Mouse (Mus musculus) adrenal gland, postnatal 14 days (tissue): ENCODE data around the gene Cfap70. TPM values are rescaled to one million over a fixed set of nuclear protein-coding genes. Genes with fewer than 3 reads are reported as not detected.

Experiments
- total RNA-seq: library from RNA; stranded (reverse); gene quantifications from 2 replicates; pipeline ENCODE4 v1.2.3, GENCODE M21; 2021

Gene Cfap70
- total RNA-seq, 1 experiment from 2014 or later, result 2.0 TPM

Other genes starting within 250 kb of the Cfap70 start
- gene Kcnk16, start 183.0 kb downstream of the Cfap70 start, total RNA-seq, result not detected in 2 replicates
- gene Nudt13, start 157.5 kb downstream of the Cfap70 start, total RNA-seq, result 49.0 and 51.9 TPM in 2 replicates
- 39.2 and 46.9 TPM in 2 replicates for gene Ecd, start 104.1 kb downstream of the Cfap70 start, total RNA-seq
- 35.6 and 40.0 TPM in 2 replicates for gene Fam149b, start 104.1 kb downstream of the Cfap70 start, total RNA-seq
- 38.1 and 40.4 TPM in 2 replicates for gene Dnajc9, start 63.3 kb downstream of the Cfap70 start, total RNA-seq
- gene Mrps16, start 58.6 kb downstream of the Cfap70 start, total RNA-seq, result 83.3 and 86.4 TPM in 2 replicates
- gene Anxa7, start 27.9 kb upstream of the Cfap70 start, total RNA-seq, result 67.7 and 72.5 TPM in 2 replicates
- 0.74 and 1.1 TPM in 2 replicates for gene Mss51, start 44.7 kb upstream of the Cfap70 start, total RNA-seq
- gene Ppp3cb, start 94.3 kb upstream of the Cfap70 start, total RNA-seq, result 62.6 and 71.6 TPM in 2 replicates
- gene Usp54, start 188.8 kb upstream of the Cfap70 start, total RNA-seq, result 13.5 and 14.8 TPM in 2 replicates
- gene Myoz1, start 204.3 kb upstream of the Cfap70 start, total RNA-seq, result not detected in 2 replicates
- 0.19 and 0.71 TPM in 2 replicates for gene Synpo2l, start 216.1 kb upstream of the Cfap70 start, total RNA-seq
- 137 and 149 TPM in 2 replicates for gene Sec24c, start 222.1 kb upstream of the Cfap70 start, total RNA-seq
- gene Fut11, start 242.7 kb upstream of the Cfap70 start, total RNA-seq, result 17.0 and 18.7 TPM in 2 replicates